Mouse (Mus musculus) lung, postnatal 0 days (tissue): Measurements from ENCODE around the gene Sh3rf1. TPM values are rescaled to one million over a fixed set of nuclear protein-coding genes. Genes with fewer than 3 reads are reported as not detected.

ENCODE experiments used
- ATAC-seq: fragments of 200-750 bp; cut with Nextera tagmentation; 2 replicates; pipeline ENCODE4 v1.8.0; 2017; ENCODE audit warnings: moderate library complexity
- DNase-seq: peaks from one replicate; pipeline ENCODE4 v3.0.0-alpha.2; 2016; ENCODE audit warnings: low spot score
- H3K27ac ChIP-seq: fragments of 300-500 bp; sonication (generic); 2 replicates; pipeline ENCODE4 v1.5.1; 2014; ENCODE audit warnings: antibody characterized with exemption, mild to moderate bottlenecking, low read length, mixed read lengths
- H3K27me3 ChIP-seq: fragments of 300-500 bp; sonication (generic); replicated peaks from 2 replicates; pipeline ENCODE4 v1.6.1; 2014; ENCODE audit warnings: low read length, mixed read lengths; ENCODE audit not compliant: insufficient read depth
- H3K36me3 ChIP-seq: fragments of 300-500 bp; sonication (generic); 2 replicates; pipeline ENCODE4 v1.6.1; 2014; ENCODE audit warnings: low read length, mixed read lengths; ENCODE audit not compliant: insufficient read depth
- H3K4me1 ChIP-seq: fragments of 300-500 bp; sonication (generic); 2 replicates; pipeline ENCODE4 v1.6.1; 2014; ENCODE audit warnings: antibody characterized with exemption, low read depth, low read length, mixed read lengths; ENCODE audit not compliant: insufficient read depth
- H3K4me2 ChIP-seq: fragments of 300-500 bp; sonication (generic); replicated peaks from 2 replicates; pipeline ENCODE4 v1.6.1; 2014; ENCODE audit warnings: low read depth, mild to moderate bottlenecking, low read length, moderate library complexity, mixed read lengths
- H3K4me3 ChIP-seq: fragments of 300-500 bp; sonication (generic); 2 replicates; pipeline ENCODE4 v1.5.1; 2014; ENCODE audit warnings: low read depth, low read length
- H3K9ac ChIP-seq: fragments of 300-500 bp; sonication (generic); replicated peaks from 2 replicates; pipeline ENCODE4 v1.6.1; 2014; ENCODE audit warnings: low read depth, mild to moderate bottlenecking
- H3K9me3 ChIP-seq: fragments of 300-500 bp; sonication (generic); 2 replicates; pipeline ENCODE4 v1.6.1; 2016; ENCODE audit warnings: low read length, mixed read lengths
- CTCF ChIP-seq: IDR thresholded peaks from 2 replicates; pipeline ENCODE4 v1.5.1; 2016; ENCODE audit warnings: antibody characterized with exemption, mild to moderate bottlenecking
- EP300 ChIP-seq: IDR thresholded peaks from 2 replicates; pipeline ENCODE4 v1.6.1; 2016; ENCODE audit warnings: antibody characterized with exemption, mild to moderate bottlenecking, control low read depth
- WGBS: fragments of 180-500 bp; shearing (Covaris S2); extraction: QIAGEN DNeasy Blood & Tissue Kit; methylation state at CpG from one replicate; pipeline ENCODE4 v1.1.7; 2014; 5-methylcytosine and 5-hydroxymethylcytosine counted together
- polyA plus RNA-seq: library from polyadenylated mRNA; unstranded; fragments of >200 nt; fragmentation: Nextera tagmentation; extraction: Ambion mirVana; gene quantifications from 2 replicates; pipeline ENCODE4 v1.2.1, GENCODE M21; 2015

Sh3rf1 gene
- polyA plus RNA-seq, 1 experiment from 2014 or later: 11.2 TPM

- H3K4me1 ChIP-seq: no peaks in the 10 kb centered on the region; the same call in 1 of the 2 replicates
- H3K4me2 ChIP-seq: no peak overlapping the region
- 43% methylated on average over 9 of the region's 9 CpGs for WGBS
- H3K4me3 ChIP-seq: no peak overlapping the region
- TF ChIP-seq CTCF (no peak), EP300 (no peak)
- ATAC-seq (no peak), DNase-seq (no peak)
- H3K9ac ChIP-seq: no peak overlapping the region
- H3K9me3 ChIP-seq: no peaks in the 10 kb centered on the region
- H3K36me3 ChIP-seq: no peaks in the 10 kb centered on the region
- H3K27me3 ChIP-seq: no peaks in the 10 kb centered on the region
- H3K27ac ChIP-seq: no peak overlapping the region
Observed at GRCm38 (mm10) chr8:61310403-61310871, 86.8 kb downstream of the Sh3rf1 start.

GRCm38 (mm10) chr8:61313016-61313415 is 89.3 kb downstream of the Sh3rf1 start:
- no peak for ATAC-seq
- H3K27ac ChIP-seq: no peak overlapping the region
- DNase-seq: peak; percentile 27
- H3K4me2 ChIP-seq: no peak overlapping the region
- 0 out of 2 replicates have a peak, but pooled peaks have one; percentile 8 for TF ChIP-seq CTCF
- TF ChIP-seq EP300: no peak
- 84% methylated on average over 7 of the region's 7 CpGs for WGBS
- H3K9ac ChIP-seq: no peak overlapping the region
- H3K9me3 ChIP-seq: no peaks in the 10 kb centered on the region
- H3K4me1 ChIP-seq: no peaks in the 10 kb centered on the region; the same call in 1 of the 2 replicates
- no peak overlapping the region for H3K4me3 ChIP-seq
- no peaks in the 10 kb centered on the region for H3K36me3 ChIP-seq
- no peaks in the 10 kb centered on the region for H3K27me3 ChIP-seq

- Histone ChIP-seq H3K9me3 (no peaks in the 10 kb centered on the region), H3K4me1 (no peaks in the 10 kb centered on the region; the same call in 1 of the 2 replicates), H3K36me3 (no peaks in the 10 kb centered on the region), H3K9ac (no peak overlapping the region), H3K4me3 (no peak overlapping the region), H3K4me2 (no peak overlapping the region), H3K27ac (no peak overlapping the region), H3K27me3 (no peaks in the 10 kb centered on the region)
- TF ChIP-seq EP300 (0 out of 2 replicates have a peak, but pooled peaks have one; percentile 26), CTCF (no peak)
- WGBS: 38% methylated on average over 10 of the region's 10 CpGs
- peak; percentile 72 for ATAC-seq
- peak; percentile 56 for DNase-seq
Observed at GRCm38 (mm10) chr8:61316012-61316767, 92.5 kb downstream of the Sh3rf1 start.

DNA sequence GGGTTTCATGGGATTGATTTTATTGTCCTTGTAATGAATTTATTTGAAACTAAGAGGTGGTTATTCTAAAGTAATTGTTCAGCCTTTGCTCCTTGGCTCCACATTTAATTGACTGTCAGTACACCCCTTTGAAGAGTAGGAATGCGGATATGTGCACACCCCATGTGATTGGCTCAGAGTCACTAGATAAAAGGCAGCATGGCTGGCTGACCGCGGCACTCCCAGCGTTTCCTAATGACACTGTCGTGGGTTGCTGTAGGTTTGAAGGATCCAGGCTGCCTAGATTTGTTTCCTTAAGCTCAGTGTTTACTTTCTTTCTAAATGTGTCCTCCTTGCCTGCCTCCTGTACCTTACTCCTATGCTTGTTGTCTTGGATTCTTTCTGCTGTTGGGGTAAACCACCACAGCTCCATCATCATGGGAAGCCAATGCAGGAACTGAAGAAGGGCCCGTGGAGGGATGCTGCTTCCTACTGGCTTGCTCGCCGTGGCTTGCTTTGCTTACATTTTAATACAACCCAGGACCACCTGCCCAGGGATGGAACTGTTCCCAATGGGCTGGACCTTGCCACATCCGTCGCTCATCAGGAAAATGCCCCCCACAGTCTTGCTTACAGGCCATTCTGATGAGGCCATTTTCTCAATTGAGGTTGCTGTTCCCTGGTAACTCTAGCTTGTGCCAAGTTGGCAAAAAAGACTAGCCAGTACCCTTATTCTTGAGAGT is 93.3 kb downstream of the Sh3rf1 start:
- no peaks in the 10 kb centered on the region for H3K27me3 ChIP-seq
- 0 out of 2 replicates have a peak overlapping the region, but pooled peaks have one; percentile 26 for H3K27ac ChIP-seq
- no peak overlapping the region for H3K4me3 ChIP-seq
- H3K9me3 ChIP-seq: no peaks in the 10 kb centered on the region
- H3K36me3 ChIP-seq: no peaks in the 10 kb centered on the region
- ATAC-seq: peak; percentile 58
- H3K4me1 ChIP-seq: no peaks in the 10 kb centered on the region; the same call in 1 of the 2 replicates
- TF ChIP-seq CTCF (no peak), EP300 (no peak)
- H3K4me2 ChIP-seq: no peak overlapping the region
- WGBS: 65% methylated on average over 10 of the region's 10 CpGs
- H3K9ac ChIP-seq: no peak overlapping the region
- DNase-seq: peak; percentile 43

GRCm38 (mm10) chr8:61317535-61318136 is 94.0 kb downstream of the Sh3rf1 start:
- Histone ChIP-seq H3K27me3 (no peaks in the 10 kb centered on the region), H3K9me3 (no peaks in the 10 kb centered on the region), H3K36me3 (no peaks in the 10 kb centered on the region), H3K4me2 (no peak overlapping the region), H3K9ac (no peak overlapping the region), H3K4me3 (no peak overlapping the region), H3K4me1 (no peaks in the 10 kb centered on the region; the same call in 1 of the 2 replicates), H3K27ac (0 out of 2 replicates have a peak overlapping the region, but pooled peaks have one; percentile 26)
- TF ChIP-seq EP300 (no peak), CTCF (no peak)
- 94% methylated on average over 6 of the region's 6 CpGs for WGBS
- DNase-seq: no peak
- ATAC-seq: no peak

DNA sequence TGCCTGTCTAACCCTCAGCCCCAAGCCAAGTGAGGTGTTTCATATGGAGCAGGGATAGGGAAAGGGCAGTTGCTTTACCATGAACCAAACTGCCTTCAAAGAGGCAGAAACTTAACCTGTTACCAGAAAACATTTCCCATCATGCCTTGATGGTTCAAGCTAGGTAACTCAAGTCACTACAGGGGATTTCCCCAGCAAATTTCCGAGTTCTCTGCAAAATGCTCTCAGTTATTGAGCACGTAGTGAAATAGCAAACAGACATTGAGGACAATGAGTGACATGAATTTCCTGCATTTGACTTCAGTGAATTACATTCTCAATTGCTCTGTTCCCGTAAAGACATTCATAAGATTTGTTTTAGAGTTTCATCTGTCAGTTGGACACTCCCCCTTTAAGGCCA is 97.5 kb downstream of the Sh3rf1 start:
- TF ChIP-seq EP300 (no peak), CTCF (no peak)
- Histone ChIP-seq H3K27ac (no peak overlapping the region), H3K27me3 (no peaks in the 10 kb centered on the region), H3K36me3 (no peaks in the 10 kb centered on the region), H3K9ac (no peak overlapping the region), H3K4me1 (no peaks in the 10 kb centered on the region), H3K4me2 (no peak overlapping the region), H3K4me3 (no peak overlapping the region), H3K9me3 (no peaks in the 10 kb centered on the region)
- ATAC-seq (no peak), DNase-seq (no peak)
- 43% methylated on average over 3 of the region's 3 CpGs for WGBS
